Mouse (Mus musculus) CD4-positive, CD25-positive, alpha-beta regulatory T cell (primary cell): ENCODE data around the gene Rmnd5b. TPM values are rescaled to one million over a fixed set of nuclear protein-coding genes. Genes with fewer than 3 reads are reported as not detected.

Experiments
- polyA plus RNA-seq: library from polyadenylated mRNA; unstranded; fragments of 100-300 nt; shearing (Covaris generic); gene quantifications from one replicate; pipeline ENCODE4 v1.2.1, GENCODE M21; 2017

The Rmnd5b gene
- polyA plus RNA-seq, result 84.9 TPM

GRCm38 (mm10) chr11:51635525-51636322 lies at the start of gene Rmnd5b:
TSS of gene Rmnd5b (minus strand) at chr11:51635896.

GRCm38 (mm10) chr11:51650691-51651515 lies 15.2 kb upstream of the Rmnd5b start, which contains the start of the genes N4bp3 and D930048N14Rik:
TSS of gene N4bp3 (minus strand) at chr11:51650842.
TSS of gene D930048N14Rik (plus strand) at chr11:51650954.

GRCm38 (mm10) chr11:51619409-51620060 lies 16.2 kb downstream of the Rmnd5b start, which contains the start of gene Nhp2:
TSS of gene Nhp2 (plus strand) at chr11:51619735.

GRCm38 (mm10) chr11:51606447-51607095 lies 29.1 kb downstream of the Rmnd5b start, which contains the start of gene Hnrnpab:
TSS of gene Hnrnpab (minus strand) at chr11:51606847.

GRCm38 (mm10) chr11:51584431-51585248 lies 51.1 kb downstream of the Rmnd5b start, which contains the start of gene Phykpl:
TSS of gene Phykpl (plus strand) at chr11:51584757.

Other genes starting within 250 kb of the Rmnd5b start
- gene Phykpl, start 51.1 kb downstream of the Rmnd5b start, polyA plus RNA-seq, result 25.4 TPM
- gene Hnrnpab, start 29.0 kb downstream of the Rmnd5b start, polyA plus RNA-seq, result 523 TPM
- gene Nhp2, start 16.2 kb downstream of the Rmnd5b start, polyA plus RNA-seq, result 100 TPM
- gene N4bp3, start 14.9 kb upstream of the Rmnd5b start, polyA plus RNA-seq, result 5.6 TPM
- 1.7 TPM for gene D930048N14Rik, start 15.1 kb upstream of the Rmnd5b start, polyA plus RNA-seq
- gene 0610009B22Rik, start 53.0 kb upstream of the Rmnd5b start, polyA plus RNA-seq, result 12.1 TPM
- gene Sec24a, start 127.7 kb upstream of the Rmnd5b start, polyA plus RNA-seq, result 37.7 TPM
- gene Sar1b, start 127.8 kb upstream of the Rmnd5b start, polyA plus RNA-seq, result 113 TPM
- 7.1 TPM for gene Jade2, start 221.8 kb upstream of the Rmnd5b start, polyA plus RNA-seq